Mouse (Mus musculus) bone marrow macrophage, adult 2 months (primary cell): Measurements from ENCODE around the gene Usp49.
A peak's percentile ranks its signal among the peaks of the same experiment; 100 is the strongest.

Experiments used
- CTCF ChIP-seq: IDR thresholded peaks from 2 replicates; pipeline ENCODE4 v1.5.1; 2012; ENCODE audit warnings: low read depth, mild to moderate bottlenecking, low read length, moderate library complexity
- POLR2A ChIP-seq: IDR thresholded peaks from 2 replicates; pipeline ENCODE4 v1.6.1; 2012; ENCODE audit warnings: mild to moderate bottlenecking, low read depth, low read length, borderline replicate concordance

- TF ChIP-seq POLR2A (no peak), CTCF (peak; percentile 58; the same call in 1 of the 2 replicates)
Observed at GRCm38 (mm10) chr17:47676581-47676980, 46.1 kb downstream of the Usp49 start.
